Mouse (Mus musculus) liver, adult 2 months (tissue): ENCODE results near the gene Izumo1r. TPM values are rescaled to one million over a fixed set of nuclear protein-coding genes. Genes with fewer than 3 reads are reported as not detected.

ENCODE experiments used
- DNase-seq: peaks from one replicate; pipeline ENCODE4 v3.0.0-alpha.2; 2011; ENCODE audit warnings: low read depth, low spot score; ENCODE audit errors: extremely low read depth
- H3K27ac ChIP-seq: fragments of 200-500 bp; replicated peaks from 2 replicates; pipeline ENCODE4 v1.5.1; 2012; ENCODE audit warnings: low read depth, mild to moderate bottlenecking, control low read depth, inconsistent platforms, low read length; ENCODE audit not compliant: insufficient read depth
- H3K27me3 ChIP-seq: fragments of 200-500 bp; 2 replicates; pipeline ENCODE4 v1.6.1; 2012; ENCODE audit warnings: mild to moderate bottlenecking, moderate library complexity, low read length, inconsistent platforms; ENCODE audit not compliant: control insufficient read depth, insufficient read depth
- H3K36me3 ChIP-seq: fragments of 200-500 bp; 2 replicates; pipeline ENCODE4 v1.6.1; 2012; ENCODE audit warnings: low read length, inconsistent platforms; ENCODE audit not compliant: control insufficient read depth, insufficient read depth
- H3K4me1 ChIP-seq: fragments of 200-500 bp; 2 replicates; pipeline ENCODE4 v1.6.1; 2011; ENCODE audit warnings: low read length; ENCODE audit not compliant: control insufficient read depth, insufficient read depth
- H3K4me3 ChIP-seq: fragments of 200-500 bp; 2 replicates; pipeline ENCODE4 v1.5.1; 2011; ENCODE audit warnings: low read depth, mild to moderate bottlenecking, control low read depth, low read length, moderate library complexity; ENCODE audit not compliant: insufficient read depth
- H3K79me2 ChIP-seq: fragments of 200-500 bp; 2 replicates; pipeline ENCODE4 v1.6.1; 2012; ENCODE audit warnings: inconsistent platforms, mild to moderate bottlenecking, low read length, moderate library complexity; ENCODE audit not compliant: control insufficient read depth, insufficient read depth
- H3K9ac ChIP-seq: fragments of 200-500 bp; 2 replicates; pipeline ENCODE4 v1.6.1; 2012; ENCODE audit warnings: low read depth, mild to moderate bottlenecking, control low read depth, inconsistent platforms, low read length
- CTCF ChIP-seq: fragments of 200-500 bp; IDR thresholded peaks from 2 replicates; pipeline ENCODE4 v1.5.1; 2011; ENCODE audit warnings: low read depth, low read length, control low read depth
- POLR2A ChIP-seq: fragments of 200-500 bp; IDR thresholded peaks from 2 replicates; pipeline ENCODE4 v1.6.1; 2011; ENCODE audit warnings: low read length, control low read depth; ENCODE audit not compliant: insufficient read depth; ENCODE audit errors: extremely low read depth
- WGBS: fragments of 180-500 bp; shearing (Covaris S2); methylation state at CpG from one replicate; pipeline ENCODE4 v1.1.7; 2018; 5-methylcytosine and 5-hydroxymethylcytosine counted together
- polyA plus RNA-seq: library from polyadenylated mRNA; depleted of rRNA; stranded (reverse); fragments of >200 nt; gene quantifications from 2 replicates; pipeline ENCODE4 v1.2.3, GENCODE M21; 2012
- total RNA-seq: library from RNA; depleted of rRNA; stranded (reverse); fragments of >200 nt; gene quantifications from 2 replicates; pipeline ENCODE4 v1.2.3, GENCODE M21; 2014

Izumo1r gene
- total and polyA plus RNA-seq, 2 experiments, result 0.20 TPM; not detected in 1

GRCm38 (mm10) chr9:14858782-14859181 is 45.0 kb downstream of the Izumo1r start:
- no peak for TF ChIP-seq CTCF
- TF ChIP-seq POLR2A, result no peak
- Histone ChIP-seq H3K27me3 (0 out of 2 replicates have a peak, but pooled peaks cover 8% of the 10 kb centered on the region), H3K79me2 (no peaks in the 10 kb centered on the region), H3K4me1 (no peaks in the 10 kb centered on the region), H3K9ac (no peak overlapping the region), H3K27ac (no peak overlapping the region), H3K36me3 (no peaks in the 10 kb centered on the region), H3K4me3 (no peak overlapping the region)
- DNase-seq, result no peak
- 71% methylated on average over 3 of the region's 3 CpGs for WGBS

DNA sequence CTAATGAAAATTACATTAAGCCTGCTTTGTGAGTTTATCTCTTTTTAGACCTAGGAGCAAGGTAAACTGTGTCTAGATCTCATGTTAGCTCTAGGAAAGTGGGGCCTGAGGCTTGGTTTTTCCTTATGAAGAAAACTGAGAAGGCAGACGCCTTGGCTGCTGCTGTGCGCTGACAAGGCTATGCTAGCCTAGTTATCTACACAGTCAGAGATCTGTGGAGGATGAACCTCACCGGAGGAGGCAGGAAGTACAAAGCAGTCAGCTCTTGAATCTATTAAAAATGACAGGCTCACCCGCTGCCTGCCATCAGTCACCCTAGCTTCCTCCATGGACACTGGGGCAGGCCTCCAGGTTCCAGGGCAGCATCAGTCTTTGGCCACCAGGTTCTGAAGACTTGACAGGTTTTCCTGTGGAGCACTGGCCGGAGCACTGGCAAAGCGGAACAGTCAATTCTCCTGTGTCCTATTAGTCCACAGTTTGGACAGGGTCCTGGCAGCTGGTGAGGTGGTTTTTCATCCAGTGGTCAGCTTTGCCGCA is 45.5 kb downstream of the Izumo1r start:
- no peak overlapping the region for H3K9ac ChIP-seq
- no peak overlapping the region for H3K4me3 ChIP-seq
- 77% methylated on average over 7 of the region's 7 CpGs for WGBS
- TF ChIP-seq POLR2A, result no peak
- no peak for TF ChIP-seq CTCF
- no peak overlapping the region for H3K27ac ChIP-seq
- H3K36me3 ChIP-seq, result no peaks in the 10 kb centered on the region
- no peaks in the 10 kb centered on the region for H3K4me1 ChIP-seq
- no peak for DNase-seq
- H3K79me2 ChIP-seq, result no peaks in the 10 kb centered on the region
- H3K27me3 ChIP-seq, result 0 out of 2 replicates have a peak, but pooled peaks cover 8% of the 10 kb centered on the region

- 51% methylated on average over 4 of the region's 4 CpGs for WGBS
- Histone ChIP-seq H3K79me2 (no peaks in the 10 kb centered on the region), H3K36me3 (no peaks in the 10 kb centered on the region), H3K27me3 (0 out of 2 replicates have a peak, but pooled peaks cover 8% of the 10 kb centered on the region), H3K9ac (no peak overlapping the region), H3K27ac (no peak overlapping the region), H3K4me1 (no peaks in the 10 kb centered on the region), H3K4me3 (no peak overlapping the region)
- no peak for DNase-seq
- no peak for TF ChIP-seq CTCF
- TF ChIP-seq POLR2A, result no peak
Observed at GRCm38 (mm10) chr9:14856922-14857654, 46.7 kb downstream of the Izumo1r start.

DNA sequence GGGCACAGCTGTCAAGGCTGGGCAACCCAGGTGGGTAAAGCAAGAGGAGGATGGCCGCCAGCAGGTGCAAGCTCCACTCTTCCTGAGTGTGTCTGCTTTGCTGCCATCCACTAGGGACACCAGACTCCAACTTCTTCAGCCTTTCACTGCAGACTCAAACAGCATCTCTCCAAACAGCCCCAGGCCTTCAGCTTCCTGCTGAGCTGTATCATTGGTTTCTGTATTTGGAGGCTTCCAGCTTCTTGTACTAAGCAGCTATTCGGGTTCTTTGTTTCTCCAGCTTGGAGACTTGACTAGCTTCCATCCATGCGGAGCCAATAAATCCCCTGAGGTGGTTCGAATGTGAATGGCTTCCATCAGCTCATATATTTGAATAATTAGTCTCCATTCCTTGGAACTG is 49.2 kb downstream of the Izumo1r start:
- H3K79me2 ChIP-seq, result no peaks in the 10 kb centered on the region
- H3K9ac ChIP-seq, result no peak overlapping the region
- H3K36me3 ChIP-seq, result no peaks in the 10 kb centered on the region
- H3K4me1 ChIP-seq, result no peaks in the 10 kb centered on the region
- WGBS, result 83% methylated on average over 4 of the region's 4 CpGs
- no peak for DNase-seq
- H3K4me3 ChIP-seq, result no peak overlapping the region
- no peaks in the 10 kb centered on the region for H3K27me3 ChIP-seq
- no peak overlapping the region for H3K27ac ChIP-seq
- TF ChIP-seq POLR2A, result no peak
- no peak for TF ChIP-seq CTCF

DNA sequence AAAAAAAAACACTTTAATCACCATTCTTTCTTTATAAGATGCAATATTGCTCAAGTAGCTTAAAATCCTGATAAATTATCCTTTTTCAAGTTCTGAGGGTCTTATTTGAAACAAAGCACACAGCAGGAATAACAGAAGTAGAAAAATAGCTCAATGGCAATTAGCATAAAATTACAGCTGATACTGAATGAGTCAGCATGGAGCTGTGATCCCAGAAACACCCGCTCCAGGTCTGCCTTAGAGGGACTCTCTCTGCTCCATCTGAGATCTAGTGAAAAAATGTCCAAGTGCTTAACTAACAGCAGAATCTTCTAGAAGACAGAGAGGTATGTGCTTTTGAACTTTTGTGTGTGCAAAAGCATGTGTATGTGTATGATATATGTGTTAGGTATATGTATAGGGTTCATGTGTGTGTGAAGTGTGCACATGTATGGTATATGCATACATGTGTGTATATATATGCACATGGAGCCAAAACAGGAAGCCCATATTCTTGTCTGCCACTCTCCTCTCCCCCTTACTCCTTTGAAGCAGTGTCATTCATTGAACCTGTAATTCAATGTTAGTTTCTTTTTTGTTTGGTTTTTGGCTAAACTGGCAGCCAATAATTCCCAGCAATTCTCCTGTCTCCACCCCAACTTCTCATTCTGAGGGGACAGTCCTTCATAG is 55.3 kb downstream of the Izumo1r start:
- no peak overlapping the region for H3K27ac ChIP-seq
- H3K36me3 ChIP-seq, result no peaks in the 10 kb centered on the region
- H3K4me3 ChIP-seq, result no peak overlapping the region
- no peaks in the 10 kb centered on the region for H3K79me2 ChIP-seq
- H3K27me3 ChIP-seq, result no peaks in the 10 kb centered on the region
- no peaks in the 10 kb centered on the region for H3K4me1 ChIP-seq
- no peak for TF ChIP-seq POLR2A
- TF ChIP-seq CTCF, result no peak
- no peak for DNase-seq
- H3K9ac ChIP-seq, result no peak overlapping the region
- WGBS, result 82% methylated on average over 1 of the region's 1 CpGs

GRCm38 (mm10) chr9:14846428-14846827 is 57.3 kb downstream of the Izumo1r start:
- Histone ChIP-seq H3K27me3 (no peaks in the 10 kb centered on the region), H3K9ac (no peak overlapping the region), H3K4me1 (no peaks in the 10 kb centered on the region), H3K27ac (no peak overlapping the region), H3K36me3 (no peaks in the 10 kb centered on the region), H3K4me3 (no peak overlapping the region), H3K79me2 (no peaks in the 10 kb centered on the region)
- TF ChIP-seq POLR2A (no peak), CTCF (peak; percentile 64)
- DNase-seq, result no peak
- 45% methylated on average over 5 of the region's 5 CpGs for WGBS
